Mouse (Mus musculus): Measurements from ENCODE around the gene Ndufs7.

- no peak for TF ChIP-seq CTCF (IDR thresholded peaks at IDR 0.05; ENCODE audit: borderline replicate concordance, control insufficient read depth, extremely low read depth, insufficient read depth, low read length, poor library complexity)
- TF ChIP-seq POLR2A (IDR thresholded peaks at IDR 0.05; ENCODE audit: control insufficient read depth, extremely low read depth, insufficient read depth, low read length, poor library complexity) = no peak
Measured at GRCm38 (mm10) chr10:80253551-80253950, 4.6 kb downstream of the Ndufs7 start.

All from thymus, adult 2 months (tissue).